Mouse (Mus musculus) large intestine, adult 2 months (tissue): ENCODE data around the gene Gm6899. TPM values are rescaled to one million over a fixed set of nuclear protein-coding genes. Genes with fewer than 3 reads are reported as not detected.

Experiments
- DNase-seq: peaks from one replicate; pipeline ENCODE4 v3.0.0-alpha.2; 2012; ENCODE audit warnings: low read depth, low spot score
- WGBS: fragments of 180-500 bp; shearing (Covaris S2); methylation state at CpG from one replicate; pipeline ENCODE4 v1.1.7; 2018; 5-methylcytosine and 5-hydroxymethylcytosine counted together
- polyA plus RNA-seq: library from polyadenylated mRNA; depleted of rRNA; stranded (reverse); fragments of >200 nt; gene quantifications from 2 replicates; pipeline ENCODE4 v1.2.3, GENCODE M21; 2012; rRNA removed

The Gm6899 gene
- polyA plus RNA-seq: not detected in 2 replicates

- under 1% methylated on average over 60 of the region's 60 CpGs for WGBS
- peak; percentile 56 for DNase-seq
Measured at GRCm38 (mm10) chr11:26593061-26594059, at the start of gene Gm6899, which contains the start of gene Vrk2. Gene Gm6899 (plus strand): TSS chr11:26593241. Gene Vrk2 (minus strand): TSS chr11:26593999.

- no peak for DNase-seq
- 86% methylated on average over 3 of the region's 3 CpGs for WGBS
Measured at GRCm38 (mm10) chr11:26551551-26551950, 41.5 kb upstream of the Gm6899 start.

GRCm38 (mm10) chr11:26585409-26586366 lies 7.4 kb upstream of the Gm6899 start:
- WGBS: 75% methylated on average over 17 of the region's 17 CpGs

GRCm38 (mm10) chr11:26586367-26587183 lies 6.5 kb upstream of the Gm6899 start:
- DNase-seq: no peak
- WGBS: 70% methylated on average over 6 of the region's 6 CpGs

More at GRCm38 (mm10) chr11:26585409-26586366, 7.4 kb upstream of the Gm6899 start:
- no peak for DNase-seq

- no peak for DNase-seq
Measured at GRCm38 (mm10) chr11:26587184-26587524, 5.9 kb upstream of the Gm6899 start.

GRCm38 (mm10) chr11:26592395-26593053 lies 517 bp upstream of the Gm6899 start:
- WGBS: 21% methylated on average over 6 of the region's 6 CpGs

More at GRCm38 (mm10) chr11:26587184-26587524, 5.9 kb upstream of the Gm6899 start:
- WGBS: 98% methylated on average over 1 of the region's 1 CpGs

GRCm38 (mm10) chr11:26594487-26594886 lies 1.4 kb downstream of the Gm6899 start:
- 58% methylated on average over 1 of the region's 1 CpGs for WGBS
- no peak for DNase-seq

More at GRCm38 (mm10) chr11:26592395-26593053, 517 bp upstream of the Gm6899 start:
- DNase-seq: peak; percentile 6

- no peak for DNase-seq
- WGBS: 88% methylated on average over 1 of the region's 1 CpGs
Measured at GRCm38 (mm10) chr11:26596186-26596585, 3.1 kb downstream of the Gm6899 start.

- no peak for DNase-seq
- 58% methylated on average over 6 of the region's 6 CpGs for WGBS
Measured at GRCm38 (mm10) chr11:26597145-26597544, 4.1 kb downstream of the Gm6899 start.

GRCm38 (mm10) chr11:26597761-26598160 lies 4.7 kb downstream of the Gm6899 start:
- WGBS: 52% methylated on average over 6 of the region's 6 CpGs
- no peak for DNase-seq

GRCm38 (mm10) chr11:26598876-26599275 lies 5.8 kb downstream of the Gm6899 start:
- no peak for DNase-seq
- WGBS: 33% methylated on average over 1 of the region's 1 CpGs

GRCm38 (mm10) chr11:26600692-26601091 lies 7.7 kb downstream of the Gm6899 start:
- WGBS: 82% methylated on average over 4 of the region's 4 CpGs
- DNase-seq: no peak

- DNase-seq: no peak
- 85% methylated on average over 2 of the region's 2 CpGs for WGBS
Measured at GRCm38 (mm10) chr11:26601571-26602175, 8.6 kb downstream of the Gm6899 start.

GRCm38 (mm10) chr11:26604061-26604655 lies 11.1 kb downstream of the Gm6899 start:
- no peak for DNase-seq
- 80% methylated on average over 1 of the region's 1 CpGs for WGBS

- no peak for DNase-seq
- 61% methylated on average over 10 of the region's 10 CpGs for WGBS
Measured at GRCm38 (mm10) chr11:26608795-26609194, 15.8 kb downstream of the Gm6899 start.

GRCm38 (mm10) chr11:26618475-26619223 lies 25.6 kb downstream of the Gm6899 start:
- DNase-seq: no peak
- 83% methylated on average over 2 of the region's 2 CpGs for WGBS

- 80% methylated on average over 5 of the region's 5 CpGs for WGBS
- DNase-seq: no peak
Measured at GRCm38 (mm10) chr11:26622727-26623126, 29.7 kb downstream of the Gm6899 start.
